Mouse (Mus musculus) heart, adult 9 months (tissue): ENCODE measurements around the gene Crygc.
"Not testable (repeated sequence)": the region's sequence is repeated elsewhere in the genome, so short reads cannot be mapped to it uniquely, and the experiment has no call there.

Source experiments
- DNase-seq, 2 experiments: peaks; one replicate each; pipeline ENCODE4 v3.0.0; 2022; ENCODE audit warnings: low spot score in 2 of 2

The Crygc gene

GRCm38 (mm10) chr1:65052140-65052539, 21.3 kb downstream of the Crygc start:
- no peak for DNase-seq

GRCm38 (mm10) chr1:65051696-65052095, 21.8 kb downstream of the Crygc start:
- DNase-seq = no peak

- not testable (repeated sequence) for DNase-seq
Observed at GRCm38 (mm10) chr1:65050952-65051351, 22.5 kb downstream of the Crygc start, which contains the start of gene Cryge. Gene Cryge, minus strand, starts transcription at chr1:65051149.

- no peak for DNase-seq
Observed at GRCm38 (mm10) chr1:65048781-65049180, 24.7 kb downstream of the Crygc start.

- peak in 1 of 2 experiments; percentile 4 for DNase-seq
Observed at GRCm38 (mm10) chr1:65046401-65047109, 26.9 kb downstream of the Crygc start.

- DNase-seq = no peak
Observed at GRCm38 (mm10) chr1:65043433-65043832, 30.1 kb downstream of the Crygc start.

- no peak for DNase-seq
Observed at GRCm38 (mm10) chr1:65041837-65042236, 31.7 kb downstream of the Crygc start.

- no peak for DNase-seq
Observed at GRCm38 (mm10) chr1:65040806-65041205, 32.7 kb downstream of the Crygc start.

GRCm38 (mm10) chr1:65039679-65040078, 33.8 kb downstream of the Crygc start:
- DNase-seq = no peak

GRCm38 (mm10) chr1:65037542-65037941, 35.9 kb downstream of the Crygc start:
- DNase-seq = no peak

- no peak for DNase-seq
Observed at GRCm38 (mm10) chr1:65035513-65035912, 38.0 kb downstream of the Crygc start.

GRCm38 (mm10) chr1:65032641-65033040, 40.8 kb downstream of the Crygc start, which contains the start of gene Akr1cl:
Gene Akr1cl, minus strand, starts transcription at chr1:65032759.
- DNase-seq = no peak

GRCm38 (mm10) chr1:65028206-65028605, 45.3 kb downstream of the Crygc start:
- no peak for DNase-seq
